Mouse (Mus musculus): ENCODE data around the gene Pced1b. TPM values are rescaled to one million over a fixed set of nuclear protein-coding genes. Genes with fewer than 3 reads are reported as not detected.

Gene Pced1b
- polyA plus RNA-seq, 1 experiment = 2.2 TPM

DNA sequence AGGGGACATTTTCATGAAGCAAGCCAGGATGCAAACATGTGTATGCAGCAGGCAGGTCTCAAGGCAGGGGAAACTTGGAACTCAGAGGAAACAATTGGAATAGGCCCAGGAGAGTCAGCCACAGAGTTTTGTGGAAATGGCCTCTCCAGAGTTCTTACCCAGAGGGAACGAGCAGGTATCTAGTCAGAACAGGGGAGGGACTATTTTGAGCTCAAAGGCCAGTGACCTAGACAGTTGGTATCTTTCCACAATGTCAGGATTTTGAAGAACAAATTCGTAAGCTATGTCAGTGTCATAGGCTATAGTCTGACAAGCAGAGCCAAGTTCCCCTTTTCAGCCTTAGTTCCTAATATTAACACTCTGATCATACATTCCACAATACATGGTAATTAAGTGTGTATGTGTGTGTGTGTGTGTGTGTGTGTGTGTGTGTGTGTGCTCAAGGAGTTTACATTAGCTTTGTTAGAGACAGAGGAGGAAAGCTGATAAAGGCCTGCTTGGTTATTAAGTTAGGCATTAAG, 168.6 kb downstream of the Pced1b start:
- no peaks in the 10 kb centered on the region for H3K27me3 ChIP-seq (replicated peaks)
- H3K4me1 ChIP-seq = no peaks in the 10 kb centered on the region
- H3K9me3 ChIP-seq = peaks cover 32% of the 10 kb centered on the region
- no peak overlapping the region for H3K4me3 ChIP-seq (replicated peaks)
- no peaks in the 10 kb centered on the region for H3K36me3 ChIP-seq (replicated peaks; ENCODE audit: low read length)
- no peak for TF ChIP-seq FLI1 (IDR thresholded peaks at IDR 0.05; ENCODE audit: low read length)
- no peak for TF ChIP-seq GATA1 (IDR thresholded peaks at IDR 0.05; ENCODE audit: borderline replicate concordance, low read length)

DNA sequence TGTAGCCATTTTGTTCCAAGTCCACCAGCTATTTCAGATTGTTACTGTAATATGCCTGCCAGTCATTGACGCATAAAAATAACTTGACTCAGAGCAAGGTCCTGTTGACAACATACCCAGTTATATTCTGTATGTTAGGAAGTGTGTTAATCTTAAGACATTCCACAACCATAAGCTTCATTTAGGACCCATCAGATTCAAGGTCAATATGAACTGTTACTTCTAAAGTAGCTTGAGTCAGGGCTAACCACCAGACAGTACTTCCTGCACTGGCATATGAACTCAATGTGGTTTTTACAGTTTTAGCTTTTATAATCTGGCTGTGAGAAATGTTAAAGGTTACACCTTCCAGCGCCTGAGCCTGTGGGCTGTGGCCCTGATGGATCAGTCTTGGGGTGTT, 173.4 kb downstream of the Pced1b start:
- TF ChIP-seq GATA1 (IDR thresholded peaks at IDR 0.05; ENCODE audit: borderline replicate concordance, low read length) = no peak
- TF ChIP-seq FLI1 (IDR thresholded peaks at IDR 0.05; ENCODE audit: low read length) = no peak
- no peaks in the 10 kb centered on the region for H3K27me3 ChIP-seq (replicated peaks)

DNA sequence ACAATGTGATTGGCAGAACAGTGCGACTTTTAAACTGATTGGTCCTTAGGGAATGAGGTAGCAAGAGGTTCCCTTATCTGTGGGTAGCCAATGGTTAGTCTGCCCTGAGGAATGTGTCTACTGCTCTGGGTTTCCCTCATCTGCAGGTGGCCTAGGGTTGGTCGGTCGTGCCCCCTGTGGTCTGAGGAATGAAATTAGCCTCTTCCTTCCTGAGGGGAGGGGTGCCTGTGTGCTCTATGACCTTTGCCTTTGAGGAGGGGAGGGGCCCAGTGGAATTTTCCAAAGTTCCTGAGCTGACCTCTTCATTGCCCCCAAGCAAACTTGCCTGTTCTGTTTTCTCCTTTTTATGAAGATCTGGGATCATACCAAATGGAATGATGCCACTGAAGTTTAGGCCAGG, 174.6 kb downstream of the Pced1b start:
- H3K9me3 ChIP-seq = peaks cover 17% of the 10 kb centered on the region
- TF ChIP-seq FLI1 (IDR thresholded peaks at IDR 0.05; ENCODE audit: low read length) (no peak), GATA1 (IDR thresholded peaks at IDR 0.05; ENCODE audit: borderline replicate concordance, low read length) (no peak)
- H3K27me3 ChIP-seq (replicated peaks) = no peaks in the 10 kb centered on the region
- H3K4me1 ChIP-seq = peaks cover 11% of the 10 kb centered on the region
- no peak overlapping the region for H3K4me3 ChIP-seq (replicated peaks)
- H3K36me3 ChIP-seq (replicated peaks; ENCODE audit: low read length) = no peaks in the 10 kb centered on the region

More for the DNA sequence above, 173.4 kb downstream of the Pced1b start:
- Histone ChIP-seq H3K36me3 (replicated peaks; ENCODE audit: low read length) (no peaks in the 10 kb centered on the region), H3K4me3 (replicated peaks) (no peak overlapping the region), H3K9me3 (peaks cover 17% of the 10 kb centered on the region), H3K4me1 (peaks cover 11% of the 10 kb centered on the region)

- Histone ChIP-seq H3K4me3 (replicated peaks) (no peak overlapping the region), H3K27me3 (replicated peaks) (no peaks in the 10 kb centered on the region), H3K36me3 (replicated peaks; ENCODE audit: low read length) (no peaks in the 10 kb centered on the region), H3K9me3 (peaks cover 14% of the 10 kb centered on the region), H3K4me1 (peaks cover 11% of the 10 kb centered on the region)
- TF ChIP-seq GATA1 (IDR thresholded peaks at IDR 0.05; ENCODE audit: borderline replicate concordance, low read length) (no peak), FLI1 (IDR thresholded peaks at IDR 0.05; ENCODE audit: low read length) (no peak)
Measured at GRCm38 (mm10) chr15:97422212-97422944, 175.5 kb downstream of the Pced1b start.

- Histone ChIP-seq H3K4me1 (peaks cover 11% of the 10 kb centered on the region), H3K4me3 (replicated peaks) (no peak overlapping the region), H3K9me3 (peaks cover 5% of the 10 kb centered on the region), H3K27me3 (replicated peaks) (peaks cover 2% of the 10 kb centered on the region), H3K36me3 (replicated peaks; ENCODE audit: low read length) (no peaks in the 10 kb centered on the region)
- TF ChIP-seq GATA1 (IDR thresholded peaks at IDR 0.05; ENCODE audit: borderline replicate concordance, low read length) (no peak), FLI1 (IDR thresholded peaks at IDR 0.05; ENCODE audit: low read length) (no peak)
Measured at GRCm38 (mm10) chr15:97424375-97424774, 177.5 kb downstream of the Pced1b start.

GRCm38 (mm10) chr15:97424961-97425360, 178.1 kb downstream of the Pced1b start:
- Histone ChIP-seq H3K36me3 (replicated peaks; ENCODE audit: low read length) (no peaks in the 10 kb centered on the region), H3K27me3 (replicated peaks) (peaks cover 2% of the 10 kb centered on the region), H3K4me3 (replicated peaks) (no peak overlapping the region), H3K4me1 (peaks cover 11% of the 10 kb centered on the region), H3K9me3 (peaks cover 5% of the 10 kb centered on the region)
- TF ChIP-seq GATA1 (IDR thresholded peaks at IDR 0.05; ENCODE audit: borderline replicate concordance, low read length) (no peak), FLI1 (IDR thresholded peaks at IDR 0.05; ENCODE audit: low read length) (no peak)

DNA sequence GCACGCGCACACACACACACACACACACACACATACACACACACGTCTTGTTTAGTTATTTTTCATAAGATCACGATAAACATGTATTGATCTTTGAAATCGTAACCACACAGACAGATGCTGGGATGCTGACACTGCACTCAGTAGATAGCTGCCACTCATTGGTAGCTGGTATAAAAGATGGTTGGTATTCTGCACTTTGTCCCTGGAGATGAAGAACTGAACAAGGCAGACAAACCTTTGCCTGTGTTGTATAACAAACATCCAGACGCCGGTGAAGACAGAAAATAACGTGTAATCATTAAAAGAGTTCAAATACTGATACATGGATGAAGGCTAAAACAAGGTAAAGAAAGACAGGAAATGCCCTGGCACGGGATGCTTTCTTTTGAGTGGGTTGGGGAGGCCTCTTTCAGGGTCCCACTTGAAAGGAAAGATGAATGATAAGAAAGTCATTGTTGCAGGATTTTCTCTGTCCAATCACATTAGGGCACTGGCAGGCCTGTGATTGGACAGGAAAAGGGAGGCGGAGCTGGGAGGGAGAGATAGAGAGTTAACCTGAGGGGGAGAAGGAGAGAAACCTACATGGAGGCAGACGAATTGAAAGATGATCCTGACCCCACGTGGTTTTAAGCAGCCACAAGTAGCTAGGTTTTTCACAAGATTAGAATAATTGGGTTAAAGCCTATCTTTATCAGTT, 182.4 kb downstream of the Pced1b start:
- Histone ChIP-seq H3K4me3 (replicated peaks) (no peak overlapping the region), H3K27me3 (replicated peaks) (peaks cover 3% of the 10 kb centered on the region), H3K36me3 (replicated peaks; ENCODE audit: low read length) (no peaks in the 10 kb centered on the region), H3K4me1 (peaks cover 8% of the 10 kb centered on the region), H3K9me3 (peaks cover 5% of the 10 kb centered on the region)
- TF ChIP-seq GATA1 (IDR thresholded peaks at IDR 0.05; ENCODE audit: borderline replicate concordance, low read length) (no peak), FLI1 (IDR thresholded peaks at IDR 0.05; ENCODE audit: low read length) (no peak)

DNA sequence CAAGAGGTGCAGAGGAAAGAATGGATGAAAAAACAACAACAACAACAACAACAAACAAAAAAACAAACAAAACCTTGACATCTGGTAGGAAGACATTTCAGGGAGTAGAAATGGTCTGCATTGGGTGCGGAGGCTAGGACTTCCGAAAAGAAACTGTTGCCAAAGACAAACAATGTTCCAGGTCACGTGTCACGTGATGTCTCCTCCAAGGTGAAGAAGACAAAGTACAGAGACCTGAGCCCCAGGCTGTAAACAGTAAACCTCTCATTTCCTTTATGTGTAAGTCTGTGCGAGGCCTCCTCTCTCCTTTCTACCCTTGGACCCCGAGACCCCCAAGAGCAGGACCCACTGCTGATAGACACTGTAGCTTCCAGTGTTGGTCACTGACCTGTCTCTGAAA, 184.6 kb downstream of the Pced1b start:
- no peaks in the 10 kb centered on the region for H3K4me1 ChIP-seq
- peaks cover 20% of the 10 kb centered on the region for H3K9me3 ChIP-seq
- H3K36me3 ChIP-seq (replicated peaks; ENCODE audit: low read length) = no peaks in the 10 kb centered on the region
- peaks cover 5% of the 10 kb centered on the region for H3K27me3 ChIP-seq (replicated peaks)
- H3K4me3 ChIP-seq (replicated peaks) = no peak overlapping the region
- no peak for TF ChIP-seq FLI1 (IDR thresholded peaks at IDR 0.05; ENCODE audit: low read length)
- no peak for TF ChIP-seq GATA1 (IDR thresholded peaks at IDR 0.05; ENCODE audit: borderline replicate concordance, low read length)

DNA sequence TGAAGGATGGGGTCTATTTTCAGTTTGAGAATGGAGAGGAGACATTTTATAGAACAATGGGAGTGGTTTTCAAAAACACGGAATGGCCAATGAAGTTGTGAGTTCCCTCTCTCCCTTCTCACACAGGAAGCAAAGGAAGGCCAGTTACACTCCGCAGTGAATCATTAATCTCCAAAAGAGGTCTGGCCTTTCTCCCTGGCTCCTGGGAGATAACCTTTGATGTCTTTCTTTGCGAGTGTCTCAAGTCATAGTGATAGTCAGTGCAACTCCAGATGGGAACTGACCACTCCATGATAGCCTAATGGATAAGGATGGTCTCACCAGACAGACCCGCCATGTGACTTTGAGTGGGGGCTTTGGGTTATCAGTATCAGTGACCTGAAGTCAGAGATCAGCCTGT, 185.3 kb downstream of the Pced1b start:
- Histone ChIP-seq H3K27me3 (replicated peaks) (peaks cover 5% of the 10 kb centered on the region), H3K36me3 (replicated peaks; ENCODE audit: low read length) (no peaks in the 10 kb centered on the region), H3K4me3 (replicated peaks) (no peak overlapping the region), H3K9me3 (peaks cover 22% of the 10 kb centered on the region), H3K4me1 (no peaks in the 10 kb centered on the region)
- TF ChIP-seq FLI1 (IDR thresholded peaks at IDR 0.05; ENCODE audit: low read length) (no peak), GATA1 (IDR thresholded peaks at IDR 0.05; ENCODE audit: borderline replicate concordance, low read length) (no peak)

Other genes with a start within 250 kb of the Pced1b start
- not detected in 2 replicates for gene Slc38a4, start 191.2 kb upstream of the Pced1b start, polyA plus RNA-seq (2012; ENCODE audit: insufficient read depth, low replicate concordance)
- gene Amigo2, start 180 bp downstream of the Pced1b start, polyA plus RNA-seq (2012; ENCODE audit: insufficient read depth, low replicate concordance) = not detected in 2 replicates

All from megakaryocyte, embryonic 14.5 days (primary cell).